Mouse (Mus musculus): Measurements from ENCODE around the gene Adat1. TPM values are rescaled to one million over a fixed set of nuclear protein-coding genes. Genes with fewer than 3 reads are reported as not detected.

The Adat1 gene
- 1 to 10 TPM; 2.2 to 2.5 TPM for total RNA-seq (2023)

DNA sequence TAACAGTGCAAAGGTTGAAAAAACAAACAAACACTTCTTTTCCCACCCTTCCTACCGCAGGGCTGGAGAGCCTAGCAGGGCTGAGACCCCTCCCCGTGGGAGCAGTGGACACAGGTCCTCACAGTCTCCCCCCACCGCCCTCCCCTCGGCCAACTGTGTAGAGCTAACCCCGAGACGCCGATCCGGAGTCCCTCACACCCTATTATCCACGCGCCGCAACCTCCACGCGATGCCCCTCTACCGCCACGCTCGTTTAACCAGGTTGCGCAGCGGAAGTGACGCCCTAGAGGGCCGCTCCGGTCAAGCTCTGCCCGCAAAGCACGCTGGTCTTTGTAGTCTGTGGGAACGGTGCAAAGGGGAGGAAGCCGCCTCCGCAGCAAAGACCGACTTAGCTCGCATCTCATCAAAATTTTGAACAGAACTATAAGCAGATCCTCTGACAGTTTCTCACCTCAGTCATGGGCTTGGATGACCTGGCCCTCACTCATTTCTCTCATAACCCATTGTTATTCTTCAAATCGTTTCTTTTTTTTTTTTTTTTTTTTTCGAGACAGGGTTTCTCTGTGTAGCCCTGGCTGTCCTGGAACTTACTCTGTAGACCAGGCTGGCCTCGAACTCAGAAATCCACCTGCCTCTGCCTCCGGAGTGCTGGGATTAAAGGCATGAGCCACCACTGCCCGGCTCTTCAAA, at the start of gene Adat1:
TSS of gene Adat1 (minus strand) at position 290 of the 690 bp plus-strand sequence.

DNA sequence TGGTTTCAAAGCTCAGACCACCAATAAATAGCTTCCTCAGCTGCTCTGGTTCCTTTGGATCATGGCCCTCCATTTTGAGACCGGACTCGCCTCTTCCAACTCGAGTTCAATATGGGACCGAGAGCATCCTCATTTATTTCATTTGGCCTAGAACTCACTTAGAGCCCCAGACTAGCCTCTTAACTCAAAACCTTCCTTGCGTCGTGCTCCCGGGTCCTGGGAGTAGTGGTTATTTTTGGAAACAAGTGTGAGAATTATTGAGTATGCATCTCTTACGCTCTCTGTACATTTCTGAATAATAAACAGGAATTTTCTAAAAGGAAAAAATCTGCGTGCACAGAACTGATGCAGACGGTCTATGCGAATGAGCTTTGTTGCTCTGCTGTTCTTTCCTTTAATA, 22.8 kb upstream of the Adat1 start, which contains the start of gene Gm6793:
TSS of gene Gm6793 (minus strand) at position 101 of the 400 bp plus-strand sequence.

DNA sequence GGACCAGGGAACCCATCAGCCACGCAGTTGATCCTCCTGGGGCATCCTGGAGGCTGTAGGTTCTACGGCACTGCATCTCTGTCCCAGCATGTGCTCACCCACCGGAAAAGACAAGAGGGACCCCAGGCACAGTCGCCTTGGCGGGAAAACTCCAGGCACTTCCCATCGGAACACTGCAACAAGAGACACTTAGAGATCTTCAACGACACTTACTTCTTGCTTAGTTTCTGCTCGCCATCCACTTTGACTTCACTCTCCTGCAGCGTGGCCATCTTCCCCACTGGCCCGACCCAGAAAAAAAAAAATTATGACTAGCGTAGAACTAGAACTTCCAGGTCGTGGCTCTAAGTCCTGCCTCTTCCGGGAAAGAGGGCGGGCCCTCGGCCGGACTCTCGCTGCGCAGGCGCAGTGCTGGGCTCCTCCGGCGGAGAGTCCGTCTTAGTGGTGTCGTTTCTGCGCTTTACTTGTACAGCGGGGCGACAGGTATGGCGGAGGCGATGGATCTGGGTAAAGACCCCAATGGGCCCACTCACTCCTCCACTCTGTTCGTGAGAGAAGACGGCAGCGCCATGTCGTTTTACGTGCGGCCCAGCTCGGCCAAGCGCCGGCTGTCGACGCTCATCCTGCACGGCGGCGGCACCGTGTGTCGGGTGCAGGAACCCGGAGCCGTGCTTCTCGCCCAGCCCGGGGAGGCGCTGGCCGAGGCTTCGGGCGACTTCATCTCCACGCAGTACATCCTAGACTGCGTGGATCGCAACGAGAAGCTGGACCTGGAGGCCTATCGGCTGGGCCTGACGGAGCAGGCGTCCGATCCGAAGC, 19.1 kb upstream of the Adat1 start, which contains the start of the genes Kars and Terf2ip:
TSS of gene Kars (minus strand) at position 327 of the 819 bp plus-strand sequence.
TSS of gene Terf2ip (plus strand) at position 402 of the 819 bp plus-strand sequence.

DNA sequence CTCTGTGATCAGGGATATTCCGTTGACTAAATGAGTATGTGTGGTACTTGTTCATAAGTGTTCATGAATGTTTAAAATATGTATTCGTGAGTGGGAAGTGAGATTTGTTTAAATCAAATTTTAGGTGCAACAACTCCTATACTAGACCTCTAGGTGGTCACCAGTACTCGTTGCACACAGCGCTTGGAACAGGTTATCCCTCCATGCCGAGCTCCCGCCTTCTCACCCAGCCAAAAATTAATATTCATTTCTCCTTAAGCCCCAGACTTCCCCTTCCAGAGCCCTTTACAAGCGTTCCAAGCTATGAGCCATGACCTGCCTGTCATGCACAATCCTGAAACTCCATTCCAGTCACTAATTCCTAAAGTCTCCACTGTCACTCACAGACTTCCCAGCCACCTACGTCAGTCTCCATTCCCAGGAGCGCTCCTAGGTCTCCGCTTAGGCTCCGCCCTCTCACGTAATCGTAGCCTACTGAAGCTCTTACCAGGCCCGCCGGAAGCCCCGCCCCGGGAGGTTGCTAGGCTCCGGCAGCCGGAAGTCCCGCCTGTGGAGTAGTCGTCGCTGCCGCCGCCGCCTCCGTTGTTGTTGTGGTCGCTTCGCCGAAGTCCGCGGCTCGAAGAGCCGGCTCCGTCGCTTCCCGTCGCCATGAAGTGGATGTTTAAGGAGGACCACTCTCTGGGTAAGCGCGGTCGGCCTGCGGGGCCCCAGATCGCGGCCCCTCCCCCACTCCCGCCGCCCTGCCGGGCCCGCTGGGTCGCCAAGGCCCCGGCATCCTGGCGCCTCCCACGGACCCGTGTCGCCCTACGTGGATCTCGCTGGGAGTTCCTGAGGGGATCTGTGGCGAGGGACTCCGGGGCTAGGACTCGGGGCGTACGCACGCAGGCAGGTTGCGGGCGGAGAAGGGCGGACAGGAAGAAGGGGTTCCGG, 51.7 kb downstream of the Adat1 start, which contains the start of gene Gabarapl2:
TSS of gene Gabarapl2 (plus strand) at position 533 of the 930 bp plus-strand sequence.

DNA sequence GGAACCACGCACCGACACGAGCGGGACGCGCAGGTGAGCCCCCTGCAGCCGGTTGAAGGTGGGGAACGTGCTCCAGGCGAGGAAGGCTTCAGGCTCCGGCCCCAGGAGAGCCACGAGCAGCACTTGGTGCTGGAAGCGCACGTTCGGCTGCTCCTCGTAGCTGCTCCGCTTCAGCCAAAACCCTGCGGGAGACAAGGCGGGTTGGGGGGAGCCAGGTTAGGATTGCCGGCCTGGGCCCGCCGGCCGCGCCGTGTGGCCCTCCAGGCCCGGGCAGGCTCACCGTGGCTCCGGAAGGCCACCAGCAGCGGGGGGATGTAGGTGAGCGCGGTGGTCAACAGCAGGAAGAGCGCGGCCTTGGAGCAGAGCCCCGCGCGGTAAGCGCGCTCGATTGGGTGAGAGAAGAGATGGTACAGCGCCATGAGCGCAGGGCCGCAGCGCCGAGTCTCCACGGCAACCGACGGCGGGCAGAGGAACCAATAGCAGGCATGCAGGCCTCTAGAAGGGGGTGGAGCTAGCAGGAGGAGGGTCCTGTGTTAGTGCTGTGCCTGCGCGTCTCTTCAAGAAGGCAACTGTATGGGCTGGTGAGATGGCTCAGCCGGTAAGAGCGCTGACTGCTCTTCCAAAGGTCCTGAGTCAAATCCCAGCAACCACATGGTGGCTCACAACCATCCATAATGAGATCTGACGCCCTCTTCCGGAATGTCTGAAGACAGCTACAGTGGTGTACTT, 58.6 kb downstream of the Adat1 start, which contains the start of gene Tmem231:
TSS of gene Tmem231 (minus strand) at position 534 of the 729 bp plus-strand sequence.

Other genes with a start within 250 kb of the Adat1 start
- gene Bcar1, start 248.5 kb downstream of the Adat1 start, total RNA-seq (2023): under 1 TPM; 0.24 to 0.27 TPM
- gene Cfdp1, start 138.0 kb downstream of the Adat1 start, total RNA-seq (2023): 10 to 100 TPM; 37.8 to 40.4 TPM
- gene Tmem170, start 115.6 kb downstream of the Adat1 start, total RNA-seq (2023): 1 to 10 TPM; 1.1 TPM
- gene Chst5, start 81.9 kb downstream of the Adat1 start, total RNA-seq (2023): not detected
- gene Tmem231, start 58.4 kb downstream of the Adat1 start, total RNA-seq (2023): under 1 TPM; 0.52 to 0.92 TPM
- gene Gabarapl2, start 51.6 kb downstream of the Adat1 start, total RNA-seq (2023): 10 to 100 TPM; 60.1 to 65.2 TPM
- gene Kars, start 19.0 kb upstream of the Adat1 start, total RNA-seq (2023): 10 to 100 TPM; 54.2 to 58.3 TPM
- gene Terf2ip, start 19.1 kb upstream of the Adat1 start, total RNA-seq (2023): 1 to 10 TPM; 7.7 to 8.6 TPM
- gene Gm6793, start 22.7 kb upstream of the Adat1 start, total RNA-seq (2023): not detected

Measured in monocyte, adult 59 days (primary cell).